Mouse (Mus musculus) ES-Bruce4 (cell line): Measurements from ENCODE around the gene Foxk1. TPM values are rescaled to one million over a fixed set of nuclear protein-coding genes. Genes with fewer than 3 reads are reported as not detected.

ENCODE experiments used
- H3K27ac ChIP-seq: 2 replicates; pipeline ENCODE4 v1.5.1; 2012; ENCODE audit warnings: low read length, inconsistent platforms; ENCODE audit not compliant: insufficient read depth
- H3K27me3 ChIP-seq: 2 replicates; pipeline ENCODE4 v1.6.1; 2012; ENCODE audit warnings: mild to moderate bottlenecking, low read length, inconsistent platforms; ENCODE audit not compliant: control insufficient read depth, poor library complexity, insufficient read depth, severe bottlenecking
- H3K36me3 ChIP-seq: 2 replicates; pipeline ENCODE4 v1.6.1; 2012; ENCODE audit warnings: inconsistent platforms, mild to moderate bottlenecking, low read length, moderate library complexity; ENCODE audit not compliant: control insufficient read depth, poor library complexity, insufficient read depth, severe bottlenecking
- H3K4me1 ChIP-seq: one replicate; pipeline ENCODE4 v1.8.1; 2011; ENCODE audit warnings: low read length; ENCODE audit not compliant: control insufficient read depth, insufficient read depth
- H3K4me3 ChIP-seq: 2 replicates; pipeline ENCODE4 v1.5.1; 2011; ENCODE audit warnings: low read depth, mild to moderate bottlenecking, low read length
- H3K9ac ChIP-seq: 2 replicates; pipeline ENCODE4 v1.6.1; 2012; ENCODE audit warnings: low read depth, mild to moderate bottlenecking, inconsistent platforms; ENCODE audit not compliant: poor library complexity, severe bottlenecking
- H3K9me3 ChIP-seq: replicated peaks from 2 replicates; pipeline ENCODE4 v1.6.1; 2012; ENCODE audit warnings: mild to moderate bottlenecking, low read length, inconsistent platforms; ENCODE audit not compliant: control insufficient read depth, poor library complexity, insufficient read depth, severe bottlenecking
- CTCF ChIP-seq: IDR thresholded peaks from one replicate; pipeline ENCODE4 v1.8.1; 2011; ENCODE audit warnings: low read depth, low read length
- EP300 ChIP-seq: IDR thresholded peaks from 2 replicates; pipeline ENCODE4 v1.6.1; 2011; ENCODE audit warnings: low read depth, low read length; ENCODE audit not compliant: insufficient read depth
- POLR2A ChIP-seq: IDR thresholded peaks from one replicate; pipeline ENCODE4 v1.8.1; 2011; ENCODE audit warnings: low read length; ENCODE audit not compliant: insufficient read depth
- polyA plus RNA-seq: library from polyadenylated mRNA; stranded (reverse); fragments of >200 nt; gene quantifications from 2 replicates; pipeline ENCODE4 v1.2.4, GENCODE M21; 2011; ENCODE audit warnings: low read depth; ENCODE audit not compliant: missing spikeins, insufficient read depth, insufficient read length

Gene Foxk1
- polyA plus RNA-seq, 1 experiment, result 17.7 TPM

DNA sequence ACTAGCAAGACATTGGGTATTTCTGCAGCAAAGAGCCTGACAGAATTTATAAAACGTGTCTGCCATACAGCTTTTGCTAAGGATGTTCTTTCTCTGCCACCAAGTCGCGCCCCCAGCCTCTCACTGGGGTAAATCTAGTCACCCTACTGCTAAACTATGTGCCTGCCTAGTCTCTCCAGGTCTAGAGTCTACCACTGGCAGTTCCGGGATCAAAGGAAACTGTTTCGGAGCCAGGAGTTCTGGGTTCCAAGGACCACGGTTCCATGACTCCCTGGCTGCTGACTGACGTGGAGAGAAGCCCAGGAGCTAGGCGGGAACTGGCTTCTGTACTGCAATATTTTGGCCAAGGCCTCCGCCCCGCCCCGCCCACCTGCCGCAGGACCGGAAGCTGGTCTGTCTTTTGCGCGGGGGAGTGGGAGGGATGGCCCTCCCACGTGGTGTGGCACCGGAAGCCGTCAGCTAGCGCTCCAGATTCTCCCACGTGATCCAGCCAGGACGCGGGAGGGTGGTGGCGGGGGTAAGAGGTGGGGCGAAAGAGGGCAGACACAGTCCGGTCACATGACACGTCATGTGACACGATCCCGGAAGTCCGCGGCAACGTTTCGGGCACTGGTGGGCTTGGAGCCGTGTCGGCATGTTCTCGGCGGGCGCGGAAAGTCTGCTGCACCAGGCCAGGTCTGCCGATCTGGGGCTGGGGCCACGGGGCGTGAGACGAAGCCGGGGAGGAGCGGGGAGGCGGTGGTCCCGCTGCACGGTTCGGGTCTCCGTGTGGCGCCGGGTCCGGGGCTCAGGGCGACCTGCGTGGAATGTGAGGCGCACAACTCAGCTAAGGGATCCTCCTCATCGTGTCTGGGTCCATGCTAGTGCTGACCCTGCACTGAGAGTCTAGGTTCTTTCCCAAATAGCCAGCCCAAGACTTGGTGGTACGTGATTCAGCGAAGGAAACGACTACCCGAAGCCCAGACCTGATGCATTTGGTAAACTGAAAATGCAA is 62.5 kb downstream of the Foxk1 start, which contains the start of gene Ap5z1:
Gene Ap5z1, plus strand, starts transcription at position 484 of the 994 bp plus-strand sequence.
- no peak for TF ChIP-seq POLR2A
- no peak for TF ChIP-seq EP300
- TF ChIP-seq CTCF, result no peak
- Histone ChIP-seq H3K27ac (peak within 1 kb of the TSS; percentile 8; the same call in 1 of the 2 replicates), H3K9ac (peak within 1 kb of the TSS; percentile 65), H3K4me3 (peak within 1 kb of the TSS; percentile 93), H3K36me3 (peaks cover 6% of the 10 kb centered on the region; the same call in 1 of the 2 replicates), H3K27me3 (no peaks in the 10 kb centered on the region), H3K4me1 (peaks cover 2% of the 10 kb centered on the region), H3K9me3 (no peaks in the 10 kb centered on the region)

DNA sequence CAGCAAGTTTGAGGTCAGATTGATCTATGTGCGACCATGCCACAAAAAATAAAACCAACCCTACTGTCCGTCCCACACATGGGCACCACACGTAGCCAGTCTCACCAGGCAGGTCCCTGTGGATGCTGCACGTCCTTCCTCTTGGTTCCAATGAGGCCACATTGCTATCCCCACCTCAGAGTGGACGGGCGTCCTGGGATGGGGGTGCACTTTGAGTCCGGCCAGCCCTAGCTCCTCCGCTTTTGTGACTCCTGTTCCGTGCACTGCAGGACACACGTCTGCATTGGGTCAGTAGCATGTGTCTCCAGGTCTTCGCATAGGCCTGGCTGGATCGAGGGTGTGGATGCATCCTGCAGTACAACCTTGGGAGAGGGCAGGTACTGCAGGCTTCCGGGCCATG is 67.1 kb downstream of the Foxk1 start:
- H3K36me3 ChIP-seq, result peaks cover 6% of the 10 kb centered on the region; the same call in 1 of the 2 replicates
- TF ChIP-seq CTCF (no peak), POLR2A (no peak), EP300 (no peak)

DNA sequence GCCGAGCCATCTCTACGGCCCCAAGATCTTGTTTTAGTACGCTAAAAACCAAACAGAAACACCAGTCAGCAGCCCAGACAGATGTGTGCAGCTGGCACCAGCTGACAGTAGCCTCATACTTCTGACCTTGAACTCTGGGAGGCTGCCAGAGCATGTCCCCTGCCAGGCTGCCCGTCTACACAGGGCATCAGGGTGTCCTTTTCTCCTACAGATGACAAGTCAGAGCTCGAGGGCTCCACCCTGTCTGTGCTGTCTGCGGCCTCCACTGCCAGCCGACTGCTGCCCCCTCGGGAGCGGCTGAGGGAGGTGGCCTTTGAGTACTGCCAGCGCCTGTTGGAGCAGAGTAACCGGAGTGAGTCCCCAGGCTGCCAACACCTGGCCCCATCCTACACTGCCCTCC is 68.5 kb downstream of the Foxk1 start:
- TF ChIP-seq CTCF (no peak), EP300 (no peak), POLR2A (no peak)
- Histone ChIP-seq H3K27me3 (no peaks in the 10 kb centered on the region), H3K27ac (no peak overlapping the region), H3K4me1 (peaks cover 2% of the 10 kb centered on the region), H3K36me3 (peaks cover 6% of the 10 kb centered on the region; the same call in 1 of the 2 replicates), H3K9ac (no peak overlapping the region), H3K4me3 (no peak overlapping the region), H3K9me3 (no peaks in the 10 kb centered on the region)

More for the DNA sequence above, 67.1 kb downstream of the Foxk1 start:
- no peak overlapping the region for H3K4me3 ChIP-seq
- no peaks in the 10 kb centered on the region for H3K9me3 ChIP-seq
- H3K27me3 ChIP-seq, result no peaks in the 10 kb centered on the region
- H3K9ac ChIP-seq, result no peak overlapping the region
- H3K27ac ChIP-seq, result no peak overlapping the region
- H3K4me1 ChIP-seq, result peaks cover 2% of the 10 kb centered on the region

DNA sequence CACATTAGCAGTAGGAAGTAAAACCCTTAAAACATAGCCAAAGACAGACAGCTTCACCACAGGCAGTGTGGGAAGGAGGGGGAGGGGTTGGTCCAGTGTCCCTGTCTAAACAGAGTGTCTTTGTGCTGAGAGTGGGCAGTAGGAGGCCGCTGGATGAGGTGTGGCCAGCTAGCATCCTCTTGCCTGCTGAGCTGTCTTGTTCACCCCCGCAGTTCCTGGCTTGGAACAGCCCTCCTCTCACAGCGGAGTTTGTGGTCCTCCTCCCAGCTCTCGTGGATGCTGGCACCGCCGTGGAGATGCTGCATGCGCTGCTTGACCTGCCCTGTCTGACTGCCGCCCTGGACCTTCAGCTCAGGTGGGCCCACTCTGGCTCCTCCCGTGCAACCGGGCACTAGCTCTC is 72.4 kb downstream of the Foxk1 start:
- peaks cover 6% of the 10 kb centered on the region for H3K4me1 ChIP-seq
- TF ChIP-seq POLR2A, result no peak
- TF ChIP-seq EP300, result no peak
- TF ChIP-seq CTCF, result no peak
- H3K36me3 ChIP-seq, result no peaks in the 10 kb centered on the region
- H3K4me3 ChIP-seq, result no peak overlapping the region
- H3K27ac ChIP-seq, result no peak overlapping the region
- no peak overlapping the region for H3K9ac ChIP-seq
- no peaks in the 10 kb centered on the region for H3K27me3 ChIP-seq
- no peaks in the 10 kb centered on the region for H3K9me3 ChIP-seq

DNA sequence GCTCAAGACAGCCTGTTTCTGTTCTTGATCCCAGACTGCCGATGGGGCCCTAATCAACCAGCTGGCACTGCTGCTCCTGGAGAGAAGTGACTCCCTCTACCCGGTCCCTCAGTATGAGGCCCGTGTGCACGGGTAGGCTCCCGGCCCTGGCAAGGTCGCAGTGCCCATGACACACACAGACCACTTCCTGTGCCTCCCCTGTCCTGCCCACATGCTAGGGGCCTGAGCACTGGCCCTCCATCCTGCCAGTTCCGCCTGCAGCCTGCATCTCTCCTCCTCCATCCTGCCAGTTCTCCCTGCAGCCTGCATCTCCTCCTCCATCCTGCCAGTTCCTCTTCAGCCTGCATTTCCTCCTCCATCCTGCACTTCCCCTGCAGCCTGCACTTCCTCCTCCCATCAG is 74.4 kb downstream of the Foxk1 start:
- Histone ChIP-seq H3K27me3 (no peaks in the 10 kb centered on the region), H3K9me3 (no peaks in the 10 kb centered on the region), H3K27ac (no peak overlapping the region), H3K4me1 (peaks cover 6% of the 10 kb centered on the region), H3K9ac (no peak overlapping the region), H3K4me3 (no peak overlapping the region), H3K36me3 (no peaks in the 10 kb centered on the region)
- no peak for TF ChIP-seq EP300
- TF ChIP-seq CTCF, result no peak
- TF ChIP-seq POLR2A, result no peak

DNA sequence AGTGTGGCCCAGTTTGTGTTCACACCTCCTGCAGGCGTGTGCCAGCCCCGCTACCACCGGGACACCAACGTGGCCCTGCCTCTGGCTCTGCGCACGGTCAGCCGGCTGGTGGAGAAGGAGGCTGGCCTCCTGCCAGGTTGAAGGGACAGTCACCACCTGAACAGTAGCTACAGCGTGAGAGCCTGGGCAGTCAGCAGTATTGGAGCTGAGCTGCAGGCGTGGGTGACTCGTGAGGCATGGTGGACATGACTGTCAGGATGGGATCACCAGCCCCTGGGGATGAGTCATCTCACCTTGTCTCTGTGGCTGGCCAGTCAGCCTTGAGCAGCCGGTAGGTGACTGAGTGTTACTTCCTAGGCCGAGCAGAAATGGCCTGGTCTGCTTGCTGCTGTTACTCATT is 76.0 kb downstream of the Foxk1 start:
- Histone ChIP-seq H3K27ac (0 out of 2 replicates have a peak overlapping the region, but pooled peaks have one; percentile 68), H3K4me1 (peaks cover 6% of the 10 kb centered on the region), H3K36me3 (no peaks in the 10 kb centered on the region), H3K4me3 (no peak overlapping the region), H3K27me3 (no peaks in the 10 kb centered on the region), H3K9me3 (no peaks in the 10 kb centered on the region), H3K9ac (no peak overlapping the region)
- TF ChIP-seq CTCF, result no peak
- no peak for TF ChIP-seq POLR2A
